Mouse (Mus musculus) erythroblast, embryonic 14.5 days (primary cell): ENCODE measurements around the gene Wt1.

ENCODE experiments used
- GATA1 ChIP-seq: IDR thresholded peaks from 2 replicates; pipeline ENCODE4 v1.6.1; 2012; ENCODE audit warnings: low read length, inconsistent platforms, mixed read lengths
- TAL1 ChIP-seq: IDR thresholded peaks from 3 replicates; pipeline ENCODE4 v1.6.1; 2012; ENCODE audit warnings: low read length, inconsistent platforms, mixed read lengths

GRCm38 (mm10) chr2:105139471-105139870, 13.1 kb downstream of the Wt1 start:
- TF ChIP-seq TAL1 (no peak), GATA1 (no peak)
